Mouse (Mus musculus) intestine, postnatal 0 days (tissue): ENCODE measurements around the gene Dnttip2. TPM values are rescaled to one million over a fixed set of nuclear protein-coding genes. Genes with fewer than 3 reads are reported as not detected.
"Not testable (repeated sequence)": the region's sequence is repeated elsewhere in the genome, so short reads cannot be mapped to it uniquely, and the experiment has no call there.

Experiments
- ATAC-seq: fragments of 200-750 bp; cut with Nextera tagmentation; 2 replicates; pipeline ENCODE4 v1.8.0; 2017; ENCODE audit warnings: mild to moderate bottlenecking, moderate TSS enrichment, moderate library complexity
- H3K27ac ChIP-seq: fragments of 300-500 bp; sonication (generic); 2 replicates; pipeline ENCODE4 v1.5.1; 2014; ENCODE audit warnings: mild to moderate bottlenecking, low read depth, low read length, moderate library complexity
- H3K27me3 ChIP-seq: fragments of 300-500 bp; sonication (generic); replicated peaks from 2 replicates; pipeline ENCODE4 v1.6.1; 2014; ENCODE audit warnings: low read length, mixed read lengths; ENCODE audit not compliant: control insufficient read depth, insufficient read depth
- H3K36me3 ChIP-seq: fragments of 300-500 bp; sonication (generic); 2 replicates; pipeline ENCODE4 v1.6.1; 2014; ENCODE audit warnings: mild to moderate bottlenecking, moderate library complexity; ENCODE audit not compliant: control insufficient read depth, insufficient read depth
- H3K4me1 ChIP-seq: fragments of 300-500 bp; sonication (generic); replicated peaks from 2 replicates; pipeline ENCODE4 v1.6.1; 2014; ENCODE audit warnings: antibody characterized with exemption, low read length, mixed read lengths; ENCODE audit not compliant: control insufficient read depth, insufficient read depth
- H3K4me2 ChIP-seq: fragments of 300-500 bp; sonication (generic); replicated peaks from 2 replicates; pipeline ENCODE4 v1.6.1; 2014; ENCODE audit warnings: low read depth, mild to moderate bottlenecking, moderate library complexity
- H3K4me3 ChIP-seq: fragments of 300-500 bp; sonication (generic); 2 replicates; pipeline ENCODE4 v1.5.1; 2014; ENCODE audit warnings: low read depth, low read length
- H3K9ac ChIP-seq: fragments of 300-500 bp; sonication (generic); 2 replicates; pipeline ENCODE4 v1.6.1; 2014; ENCODE audit warnings: mild to moderate bottlenecking, low read depth, low read length
- H3K9me3 ChIP-seq: fragments of 300-500 bp; sonication (generic); 2 replicates; pipeline ENCODE4 v1.6.1; 2016; ENCODE audit warnings: mixed run types; ENCODE audit not compliant: control insufficient read depth
- CTCF ChIP-seq: sonication (generic); IDR thresholded peaks from 2 replicates; pipeline ENCODE4 v1.5.1; 2016; ENCODE audit warnings: low read depth, mild to moderate bottlenecking, control low read depth, antibody characterized with exemption, moderate library complexity
- WGBS: fragments of 180-500 bp; shearing (Covaris S2); extraction: QIAGEN DNeasy Blood & Tissue Kit; methylation state at CpG from one replicate; pipeline ENCODE4 v1.1.7; 2014; 5-methylcytosine and 5-hydroxymethylcytosine counted together
- polyA plus RNA-seq: library from polyadenylated mRNA; unstranded; fragments of >200 nt; fragmentation: Nextera tagmentation; extraction: Ambion mirVana; gene quantifications from 2 replicates; pipeline ENCODE4 v1.2.1, GENCODE M21; 2015

The Dnttip2 gene
- polyA plus RNA-seq, result 42.4 and 44.9 TPM in 2 replicates

DNA sequence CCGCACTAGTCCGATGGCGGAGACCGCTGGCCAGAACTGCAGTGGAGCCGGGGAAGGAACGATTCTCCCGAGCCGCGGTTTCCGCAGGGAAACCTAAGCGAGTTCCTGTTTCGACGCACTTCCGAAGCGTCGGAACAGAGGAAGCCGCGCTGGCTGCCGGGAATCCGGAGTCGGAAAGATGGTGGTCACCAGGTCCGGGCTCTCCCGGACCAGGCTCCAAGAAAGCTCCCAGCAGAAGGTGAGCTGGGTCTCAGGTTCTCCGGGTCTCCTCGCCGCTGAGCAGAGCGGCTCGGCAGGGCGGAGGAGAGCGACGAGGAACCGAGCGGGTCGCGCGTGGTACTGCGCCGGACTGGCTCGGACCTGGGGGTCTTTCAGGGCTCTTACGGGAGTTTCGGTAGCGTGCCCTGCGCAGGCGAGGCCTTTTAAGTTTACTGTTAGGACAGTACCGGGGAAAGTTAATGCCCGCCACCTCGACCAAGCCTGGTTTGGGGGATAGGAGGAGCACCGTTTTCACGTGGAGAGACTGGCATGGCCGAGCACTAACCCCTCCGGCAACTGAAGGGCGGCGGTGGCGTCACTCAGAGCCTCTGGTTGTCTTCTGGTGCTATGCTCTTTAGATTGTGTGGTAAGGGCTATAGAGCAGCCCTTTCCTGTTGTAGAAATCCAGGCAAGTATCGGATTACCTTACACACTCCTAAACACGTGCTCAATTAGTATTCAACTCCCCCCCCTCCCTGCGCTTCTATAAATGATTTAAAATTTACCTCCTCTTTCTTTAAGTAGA is at the start of gene Dnttip2:
Gene Dnttip2, plus strand, starts transcription at position 148 of the 784 bp plus-strand sequence.
- Histone ChIP-seq H3K9me3 (no peaks in the 10 kb centered on the region), H3K4me1 (no peaks in the 10 kb centered on the region), H3K27me3 (no peaks in the 10 kb centered on the region), H3K36me3 (peaks cover 33% of the 10 kb centered on the region), H3K4me2 (peak within 1 kb of the TSS; percentile 65), H3K9ac (peak within 1 kb of the TSS; percentile 84), H3K27ac (peak within 1 kb of the TSS; percentile 17), H3K4me3 (peak within 1 kb of the TSS; percentile 94)
- ATAC-seq, result peak; percentile 93
- TF ChIP-seq CTCF, result no peak
- WGBS, result under 1% methylated on average over 53 of the region's 57 CpGs

DNA sequence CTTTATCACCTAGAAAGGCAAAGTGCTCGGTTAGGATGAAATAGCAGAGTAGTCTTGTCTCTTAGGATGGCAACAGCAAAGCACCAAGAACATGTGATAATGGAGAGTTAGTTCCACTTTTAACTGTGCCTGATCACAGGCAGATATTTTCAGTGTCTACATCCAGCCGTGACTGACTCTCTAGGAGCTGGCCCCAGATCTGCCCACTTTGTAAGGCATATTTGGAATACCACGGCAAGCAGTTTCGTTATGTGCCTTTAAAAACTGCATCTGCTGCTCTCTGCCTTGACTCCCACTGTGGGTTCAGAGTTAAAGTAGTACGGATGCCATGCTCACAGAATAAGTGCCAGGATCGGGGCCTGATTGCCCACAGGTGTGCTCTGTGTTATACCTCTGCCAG is 47.2 kb upstream of the Dnttip2 start:
- not testable (repeated sequence) for H3K4me2 ChIP-seq, H3K27me3 ChIP-seq, ATAC-seq, H3K9me3 ChIP-seq, H3K9ac ChIP-seq, H3K4me1 ChIP-seq, H3K4me3 ChIP-seq, H3K27ac ChIP-seq, H3K36me3 ChIP-seq
- WGBS, result 62% methylated on average over 6 of the region's 6 CpGs

DNA sequence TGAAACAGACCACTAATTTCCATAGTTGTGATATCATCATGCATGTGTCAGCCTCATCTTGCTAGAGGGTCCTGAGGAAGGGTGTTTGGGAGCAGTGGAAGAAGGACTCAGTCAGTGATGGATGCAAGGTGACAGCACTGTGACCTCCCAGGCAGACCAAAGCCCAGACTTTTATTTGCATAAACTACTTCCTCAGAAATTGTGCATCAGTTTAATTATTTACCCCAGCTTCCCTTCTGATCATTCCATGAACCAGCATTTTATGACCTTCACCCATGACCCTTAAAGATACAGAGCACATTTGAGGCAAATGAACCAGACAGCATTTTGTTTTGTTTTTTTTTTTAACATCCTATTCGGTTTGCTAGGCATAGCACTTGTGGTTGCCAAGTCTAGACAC is 38.4 kb upstream of the Dnttip2 start:
- no peak for TF ChIP-seq CTCF
- 29% methylated on average over 1 of the region's 1 CpGs for WGBS
- no peak overlapping the region for H3K9ac ChIP-seq
- H3K27me3 ChIP-seq, result no peaks in the 10 kb centered on the region
- H3K4me3 ChIP-seq, result no peak overlapping the region
- no peak overlapping the region for H3K4me2 ChIP-seq
- no peaks in the 10 kb centered on the region for H3K9me3 ChIP-seq
- H3K4me1 ChIP-seq, result no peaks in the 10 kb centered on the region
- H3K27ac ChIP-seq, result no peak overlapping the region
- H3K36me3 ChIP-seq, result no peaks in the 10 kb centered on the region
- peak; percentile 78 for ATAC-seq

DNA sequence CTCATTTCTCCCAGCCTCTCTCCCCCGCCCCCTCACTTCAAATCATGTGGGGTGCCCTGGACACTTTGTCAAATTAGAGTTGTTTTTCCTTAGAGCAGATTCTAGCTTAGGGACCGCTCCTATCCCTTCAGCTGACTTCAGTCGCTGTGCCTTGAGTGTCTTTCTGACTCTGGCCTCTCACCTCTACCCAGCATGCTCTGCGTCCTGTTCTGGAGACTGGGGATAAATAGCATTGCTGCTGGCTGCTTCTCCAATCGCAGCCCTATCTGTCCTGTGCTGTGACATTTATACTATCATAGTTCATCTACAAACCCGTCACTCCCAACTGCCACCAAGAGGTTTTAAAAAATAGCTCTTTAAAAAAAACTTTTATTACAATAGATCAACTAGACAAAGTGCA is 31.3 kb upstream of the Dnttip2 start:
- no peak overlapping the region for H3K4me2 ChIP-seq
- no peak for ATAC-seq
- 53% methylated on average over 6 of the region's 6 CpGs for WGBS

DNA sequence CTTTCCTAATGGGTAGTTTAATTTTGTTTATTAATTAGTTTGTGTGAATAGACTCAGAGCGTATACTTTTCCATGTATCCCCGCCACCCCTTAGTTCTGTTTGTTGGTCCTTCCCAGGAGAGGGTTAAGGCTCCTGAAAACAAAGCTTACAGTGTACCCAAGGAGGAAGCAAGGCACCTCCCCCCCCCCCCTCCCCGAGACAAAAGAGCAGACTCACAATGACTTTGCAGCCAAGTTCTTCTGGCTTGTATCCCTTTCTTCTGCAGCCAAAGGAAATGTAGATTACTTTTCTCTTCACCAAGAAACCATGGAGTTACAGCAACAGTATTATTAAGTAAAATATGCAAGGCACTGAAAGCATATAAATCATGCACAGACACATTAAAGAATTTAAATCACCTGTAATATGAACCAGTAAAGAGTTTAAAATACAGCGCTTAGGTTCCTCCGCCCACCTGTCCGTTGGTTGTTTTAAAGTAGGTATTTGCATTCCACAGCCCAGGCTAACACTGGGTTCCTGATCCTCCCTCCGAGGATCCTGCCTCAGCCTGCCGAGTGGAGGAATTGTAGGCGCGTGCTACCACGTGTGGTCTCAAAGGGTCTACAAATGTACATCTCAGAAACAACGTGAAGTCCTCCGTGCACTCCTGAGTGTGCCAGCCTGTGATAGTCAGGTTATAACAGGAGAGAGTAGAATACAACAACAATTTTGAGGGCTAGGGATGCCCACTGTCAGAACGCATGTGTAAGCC is 30.6 kb upstream of the Dnttip2 start:
- Histone ChIP-seq H3K4me1 (no peaks in the 10 kb centered on the region), H3K4me3 (no peak overlapping the region), H3K9ac (no peak overlapping the region), H3K4me2 (no peak overlapping the region), H3K27me3 (no peaks in the 10 kb centered on the region), H3K36me3 (no peaks in the 10 kb centered on the region), H3K27ac (no peak overlapping the region), H3K9me3 (no peaks in the 10 kb centered on the region)
- ATAC-seq, result no peak
- no peak for TF ChIP-seq CTCF
- 60% methylated on average over 14 of the region's 14 CpGs for WGBS

More for the DNA sequence above, 31.3 kb upstream of the Dnttip2 start:
- no peak overlapping the region for H3K27ac ChIP-seq
- H3K4me3 ChIP-seq, result no peak overlapping the region
- no peak overlapping the region for H3K9ac ChIP-seq
- H3K4me1 ChIP-seq, result no peaks in the 10 kb centered on the region
- no peaks in the 10 kb centered on the region for H3K27me3 ChIP-seq
- no peaks in the 10 kb centered on the region for H3K9me3 ChIP-seq
- TF ChIP-seq CTCF, result no peak
- H3K36me3 ChIP-seq, result no peaks in the 10 kb centered on the region

DNA sequence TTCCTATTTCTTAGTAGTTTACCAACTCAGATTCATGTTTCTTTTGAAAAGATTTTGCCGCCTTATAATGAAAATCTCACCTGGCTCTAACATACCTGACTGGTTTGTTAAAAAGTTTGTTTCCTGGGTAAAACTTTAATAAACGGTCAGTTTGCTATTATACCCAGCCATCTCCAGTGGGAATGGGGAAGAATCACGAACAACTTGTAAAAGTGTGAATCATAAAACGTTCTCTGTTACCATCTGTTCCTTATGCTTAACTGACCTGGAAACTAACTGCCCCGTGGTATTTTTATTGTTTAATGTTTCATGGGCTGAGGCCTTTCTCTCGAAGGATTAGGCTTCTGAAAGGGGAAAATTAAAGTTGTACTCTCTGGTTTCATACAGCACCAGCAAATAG is 29.4 kb upstream of the Dnttip2 start:
- TF ChIP-seq CTCF, result no peak
- H3K27ac ChIP-seq, result no peak overlapping the region
- H3K9ac ChIP-seq, result no peak overlapping the region
- H3K27me3 ChIP-seq, result no peaks in the 10 kb centered on the region
- H3K4me3 ChIP-seq, result no peak overlapping the region
- 36% methylated on average over 6 of the region's 6 CpGs for WGBS
- no peaks in the 10 kb centered on the region for H3K9me3 ChIP-seq
- ATAC-seq, result no peak
- no peaks in the 10 kb centered on the region for H3K36me3 ChIP-seq
- peak overlapping the region; percentile 89 for H3K4me2 ChIP-seq
- no peaks in the 10 kb centered on the region for H3K4me1 ChIP-seq
